Mouse (Mus musculus) heart, postnatal 0 days (tissue): ENCODE results near the gene Lrrc75a. TPM values are rescaled to one million over a fixed set of nuclear protein-coding genes. Genes with fewer than 3 reads are reported as not detected.
A peak's percentile ranks its signal among the peaks of the same experiment; 100 is the strongest.

ENCODE experiments used
- ATAC-seq: fragments of 200-750 bp; cut with Nextera tagmentation; 2 replicates; pipeline ENCODE4 v1.8.0; 2017; ENCODE audit warnings: low read depth, moderate number of reproducible peaks, moderate library complexity; ENCODE audit not compliant: insufficient read depth
- DNase-seq: peaks from one replicate; pipeline ENCODE4 v3.0.0-alpha.2; 2016; ENCODE audit warnings: low spot score
- H3K27ac ChIP-seq: fragments of 300-500 bp; sonication (generic); 2 replicates; pipeline ENCODE4 v1.5.1; 2014; ENCODE audit warnings: low read depth, mild to moderate bottlenecking
- H3K27me3 ChIP-seq: fragments of 300-500 bp; sonication (generic); 2 replicates; pipeline ENCODE4 v1.6.1; 2014; ENCODE audit warnings: low read length, mixed read lengths; ENCODE audit not compliant: control insufficient read depth, insufficient read depth
- H3K36me3 ChIP-seq: fragments of 300-500 bp; sonication (generic); replicated peaks from 2 replicates; pipeline ENCODE4 v1.6.1; 2014; ENCODE audit warnings: low read length, mixed read lengths; ENCODE audit not compliant: control insufficient read depth, insufficient read depth
- H3K4me1 ChIP-seq: fragments of 300-500 bp; sonication (generic); 2 replicates; pipeline ENCODE4 v1.6.1; 2014; ENCODE audit warnings: antibody characterized with exemption; ENCODE audit not compliant: control insufficient read depth, insufficient read depth
- H3K4me2 ChIP-seq: fragments of 300-500 bp; sonication (generic); 2 replicates; pipeline ENCODE4 v1.6.1; 2014; ENCODE audit warnings: low read depth, mild to moderate bottlenecking, low read length, moderate library complexity
- H3K4me3 ChIP-seq: fragments of 300-500 bp; sonication (generic); 2 replicates; pipeline ENCODE4 v1.5.1; 2014; ENCODE audit warnings: low read depth, low read length
- H3K9ac ChIP-seq: fragments of 300-500 bp; sonication (generic); replicated peaks from 2 replicates; pipeline ENCODE4 v1.6.1; 2014; ENCODE audit warnings: low read depth, low read length, mixed read lengths
- H3K9me3 ChIP-seq: fragments of 300-500 bp; sonication (generic); replicated peaks from 2 replicates; pipeline ENCODE4 v1.6.1; 2016; ENCODE audit warnings: low read length; ENCODE audit not compliant: control insufficient read depth
- CTCF ChIP-seq: IDR thresholded peaks from 2 replicates; pipeline ENCODE4 v1.5.1; 2016; ENCODE audit warnings: antibody characterized with exemption, control low read depth, low read depth
- EP300 ChIP-seq: IDR thresholded peaks from 2 replicates; pipeline ENCODE4 v1.6.1; 2016; ENCODE audit warnings: antibody characterized with exemption, low read depth
- WGBS: fragments of 180-500 bp; shearing (Covaris S2); extraction: QIAGEN DNeasy Blood & Tissue Kit; methylation state at CpG from one replicate; pipeline ENCODE4 v1.1.7; 2014; 5-methylcytosine and 5-hydroxymethylcytosine counted together
- polyA plus RNA-seq: library from polyadenylated mRNA; unstranded; fragments of >200 nt; fragmentation: Nextera tagmentation; extraction: Ambion mirVana; gene quantifications from 2 replicates; pipeline ENCODE4 v1.2.1, GENCODE M21; 2015
- total RNA-seq: library from RNA; depleted of rRNA; stranded (reverse); fragments of >200 nt; gene quantifications from 2 replicates; pipeline ENCODE4 v1.2.3, GENCODE M21; 2014; ENCODE audit warnings: low replicate concordance

Lrrc75a gene
- total and polyA plus RNA-seq, 2 experiments from 2014 or later = 9.6 to 33.9 TPM

DNA sequence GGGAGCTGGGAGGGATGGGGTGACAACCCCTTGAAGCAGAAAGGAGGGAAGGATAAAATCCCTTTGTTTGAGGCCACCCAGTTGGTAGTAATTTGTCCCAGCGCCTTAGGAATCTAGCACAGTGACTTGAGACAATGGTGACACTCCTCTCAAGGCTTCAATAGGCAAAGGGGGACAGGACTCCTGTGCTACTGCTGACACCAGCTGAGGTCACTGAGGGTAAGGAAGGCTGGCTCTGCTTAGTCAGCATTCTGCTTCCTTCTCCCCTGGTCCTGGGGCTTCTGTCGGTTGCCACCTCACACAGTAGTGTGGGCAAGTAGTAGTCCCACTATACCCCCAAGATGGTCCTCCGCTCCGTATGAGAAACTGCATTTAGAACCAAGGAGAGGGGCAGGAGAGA, 17.2 kb downstream of the Lrrc75a start:
- Histone ChIP-seq H3K27ac (no peak overlapping the region), H3K9ac (no peak overlapping the region), H3K4me3 (no peak overlapping the region), H3K9me3 (no peaks in the 10 kb centered on the region), H3K36me3 (0 out of 2 replicates have a peak, but pooled peaks cover 4% of the 10 kb centered on the region), H3K4me1 (peaks cover 46% of the 10 kb centered on the region), H3K4me2 (no peak overlapping the region), H3K27me3 (no peaks in the 10 kb centered on the region)
- 72% methylated on average over 4 of the region's 4 CpGs for WGBS
- no peak for ATAC-seq
- TF ChIP-seq EP300 (no peak), CTCF (no peak)
- no peak for DNase-seq

DNA sequence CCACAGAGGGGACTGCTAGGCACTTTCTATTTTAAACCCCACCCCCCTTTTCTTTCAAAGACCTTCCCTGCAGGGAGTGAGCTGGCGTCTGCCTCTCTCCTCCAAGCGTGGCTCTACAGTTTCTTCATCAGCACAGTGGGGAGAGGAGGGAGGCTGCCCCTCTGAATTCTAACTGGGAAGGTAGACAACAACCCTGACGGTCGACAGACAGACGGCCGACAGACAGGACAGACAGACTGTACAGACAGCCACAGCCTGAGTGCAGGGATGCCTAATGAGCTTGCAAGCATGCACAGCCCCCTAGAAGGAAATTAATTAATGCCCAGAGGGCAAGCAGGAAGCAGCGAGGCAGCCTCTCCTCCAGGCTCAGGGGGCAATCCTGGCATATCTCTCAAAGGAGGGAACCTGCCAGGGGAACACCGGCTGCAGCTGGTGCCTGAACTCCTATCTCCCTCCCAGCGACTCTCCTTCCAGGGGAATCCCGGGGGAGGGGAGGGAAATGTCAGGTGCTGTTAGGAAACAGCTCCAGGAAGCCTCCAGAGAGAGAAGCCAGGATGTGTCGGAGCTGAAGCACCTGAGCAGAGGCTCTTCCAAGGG, 18.0 kb downstream of the Lrrc75a start:
- H3K4me2 ChIP-seq = peak overlapping the region; percentile 30; the same call in 1 of the 2 replicates
- H3K27me3 ChIP-seq = no peaks in the 10 kb centered on the region
- H3K4me1 ChIP-seq = peaks cover 46% of the 10 kb centered on the region
- peak overlapping the region; percentile 5; the same call in 1 of the 2 replicates for H3K9ac ChIP-seq
- DNase-seq = no peak
- H3K27ac ChIP-seq = no peak overlapping the region; the same call in 1 of the 2 replicates
- no peak for ATAC-seq
- H3K9me3 ChIP-seq = no peaks in the 10 kb centered on the region
- 0 out of 2 replicates have a peak, but pooled peaks cover 4% of the 10 kb centered on the region for H3K36me3 ChIP-seq
- TF ChIP-seq EP300 = no peak
- no peak for TF ChIP-seq CTCF
- H3K4me3 ChIP-seq = no peak overlapping the region
- 4% methylated on average over 11 of the region's 11 CpGs for WGBS

- DNase-seq (no peak), ATAC-seq (no peak)
- Histone ChIP-seq H3K27me3 (no peaks in the 10 kb centered on the region), H3K4me2 (peak overlapping the region; percentile 4), H3K4me3 (no peak overlapping the region), H3K4me1 (peaks cover 48% of the 10 kb centered on the region), H3K36me3 (0 out of 2 replicates have a peak, but pooled peaks cover 4% of the 10 kb centered on the region), H3K9me3 (no peaks in the 10 kb centered on the region), H3K27ac (no peak overlapping the region; the same call in 1 of the 2 replicates), H3K9ac (no peak overlapping the region)
- no peak for TF ChIP-seq CTCF
- TF ChIP-seq EP300 = no peak
- WGBS = 10% methylated on average over 9 of the region's 9 CpGs
These were observed 18.7 kb downstream of the Lrrc75a start for GRCm38 (mm10) chr11:62629352-62630224.

DNA sequence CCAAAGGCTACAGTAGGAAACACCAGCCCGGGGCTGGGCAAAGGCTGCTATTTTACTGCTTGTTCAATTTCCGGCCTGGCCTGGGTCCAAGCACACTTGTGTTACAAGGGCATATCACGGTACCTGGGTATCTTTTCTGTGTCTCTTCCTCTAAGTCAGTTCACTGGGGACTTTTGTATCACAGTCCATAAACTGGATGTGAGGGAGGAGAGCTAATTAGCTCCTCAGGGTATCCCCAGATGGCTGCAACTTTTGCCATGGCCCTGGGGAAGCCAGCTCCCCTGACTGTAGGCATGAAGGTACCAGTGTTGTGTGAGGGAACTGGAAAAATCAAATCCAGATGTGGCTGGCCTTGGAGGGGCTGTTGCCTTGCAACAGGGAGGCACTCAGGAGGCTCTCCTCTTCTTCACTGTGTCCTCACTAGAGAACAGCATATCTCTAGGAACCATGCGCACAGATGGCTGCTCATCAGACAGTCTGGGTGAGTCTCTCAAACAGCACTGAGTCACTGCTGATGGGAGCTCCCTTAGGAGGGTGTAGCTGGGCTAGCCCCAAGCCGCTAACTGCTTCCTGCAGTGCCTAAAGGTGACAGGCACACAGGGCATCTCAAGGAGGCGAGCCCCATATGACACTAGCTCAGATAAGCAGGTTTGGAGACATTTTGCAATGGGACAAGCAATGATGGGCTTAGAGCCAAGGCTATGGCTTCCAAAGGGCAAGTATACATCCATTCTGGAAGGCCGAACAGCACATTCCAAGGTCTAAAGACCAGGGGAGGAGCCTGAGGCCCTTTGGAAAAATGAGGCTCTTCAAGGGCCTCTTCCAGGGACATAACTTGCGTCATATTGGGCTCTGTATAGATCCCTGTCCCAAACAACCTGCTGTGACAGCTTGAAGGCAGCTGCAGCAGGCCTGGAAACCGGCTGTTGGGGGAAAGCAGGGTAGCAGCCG, 23.7 kb downstream of the Lrrc75a start:
- ATAC-seq (peak; percentile 69), DNase-seq (no peak)
- H3K27ac ChIP-seq = peak overlapping the region; percentile 73
- TF ChIP-seq CTCF (no peak), EP300 (no peak)
- no peaks in the 10 kb centered on the region for H3K27me3 ChIP-seq
- no peak overlapping the region for H3K4me2 ChIP-seq
- 22% methylated on average over 10 of the region's 10 CpGs for WGBS
- no peak overlapping the region for H3K4me3 ChIP-seq
- H3K4me1 ChIP-seq = peaks cover 40% of the 10 kb centered on the region
- peaks cover 12% of the 10 kb centered on the region for H3K36me3 ChIP-seq
- no peaks in the 10 kb centered on the region for H3K9me3 ChIP-seq
- H3K9ac ChIP-seq = no peak overlapping the region; the same call in 1 of the 2 replicates

GRCm38 (mm10) chr11:62622850-62623249, 25.5 kb downstream of the Lrrc75a start:
- Histone ChIP-seq H3K9me3 (no peaks in the 10 kb centered on the region), H3K27ac (no peak overlapping the region), H3K27me3 (no peaks in the 10 kb centered on the region), H3K4me1 (peaks cover 24% of the 10 kb centered on the region), H3K36me3 (peaks cover 26% of the 10 kb centered on the region), H3K9ac (no peak overlapping the region), H3K4me3 (no peak overlapping the region), H3K4me2 (no peak overlapping the region)
- TF ChIP-seq CTCF (no peak), EP300 (no peak)
- WGBS = 72% methylated on average over 4 of the region's 4 CpGs
- ATAC-seq (no peak), DNase-seq (no peak)
